Mouse (Mus musculus): ENCODE measurements around the gene BC067074.

- TF ChIP-seq CTCF (IDR thresholded peaks at IDR 0.05; ENCODE audit: borderline replicate concordance, control insufficient read depth, extremely low read depth, insufficient read depth, low read length, poor library complexity) (no peak), POLR2A (IDR thresholded peaks at IDR 0.05; ENCODE audit: control insufficient read depth, extremely low read depth, insufficient read depth, low read length, poor library complexity) (no peak)
These were observed 76.7 kb downstream of the BC067074 start for GRCm38 (mm10) chr13:113369622-113370021.
